Mouse (Mus musculus): ENCODE measurements around the gene Rpp25l.

Rpp25l gene

GRCm38 (mm10) chr4:41713197-41714067 is at the start of gene Rpp25l:
Gene Rpp25l (minus strand): TSS chr4:41713534.
- peak; percentile 92 for DNase-seq (ENCODE audit: low spot score)

GRCm38 (mm10) chr4:41762688-41763114 is 49.4 kb upstream of the Rpp25l start:
- peak; percentile 43 for DNase-seq (ENCODE audit: low spot score)

GRCm38 (mm10) chr4:41762099-41762687 is 48.9 kb upstream of the Rpp25l start:
- peak; percentile 83 for DNase-seq (ENCODE audit: low spot score)

- DNase-seq (ENCODE audit: low spot score), result peak; percentile 19
These were observed 48.3 kb upstream of the Rpp25l start for GRCm38 (mm10) chr4:41761680-41762079.

GRCm38 (mm10) chr4:41760911-41761310 is 47.6 kb upstream of the Rpp25l start:
- DNase-seq (ENCODE audit: low spot score), result no peak

- DNase-seq (ENCODE audit: low spot score), result peak; percentile 94
These were observed 47.0 kb upstream of the Rpp25l start for GRCm38 (mm10) chr4:41760288-41760721.

- DNase-seq (ENCODE audit: low spot score), result no peak
These were observed 46.4 kb upstream of the Rpp25l start for GRCm38 (mm10) chr4:41759656-41760287.

- DNase-seq (ENCODE audit: low spot score), result no peak
These were observed 45.9 kb upstream of the Rpp25l start for GRCm38 (mm10) chr4:41759206-41759605.

- no peak for DNase-seq (ENCODE audit: low spot score)
These were observed 45.4 kb upstream of the Rpp25l start for GRCm38 (mm10) chr4:41758701-41759100.

GRCm38 (mm10) chr4:41758021-41758420 is 44.7 kb upstream of the Rpp25l start:
- DNase-seq (ENCODE audit: low spot score), result no peak

GRCm38 (mm10) chr4:41757321-41757720 is 44.0 kb upstream of the Rpp25l start:
- no peak for DNase-seq (ENCODE audit: low spot score)

- DNase-seq (ENCODE audit: low spot score), result no peak
These were observed 43.1 kb upstream of the Rpp25l start for GRCm38 (mm10) chr4:41756440-41756839.

- DNase-seq (ENCODE audit: low spot score), result peak; percentile 93
These were observed 42.3 kb upstream of the Rpp25l start, which contains the start of gene Sigmar1 for GRCm38 (mm10) chr4:41755338-41756305. Gene Sigmar1 (minus strand): TSS chr4:41756157.

- no peak for DNase-seq (ENCODE audit: low spot score)
These were observed 41.5 kb upstream of the Rpp25l start, which contains the start of gene Galt for GRCm38 (mm10) chr4:41754797-41755337. Gene Galt (plus strand): TSS chr4:41755228.

- DNase-seq (ENCODE audit: low spot score), result no peak
These were observed 31.7 kb upstream of the Rpp25l start for GRCm38 (mm10) chr4:41745021-41745420.

GRCm38 (mm10) chr4:41744131-41744530 is 30.8 kb upstream of the Rpp25l start:
- no peak for DNase-seq (ENCODE audit: low spot score)

- DNase-seq (ENCODE audit: low spot score), result peak; percentile 98
These were observed 27.8 kb upstream of the Rpp25l start for GRCm38 (mm10) chr4:41741158-41741560.

GRCm38 (mm10) chr4:41740380-41741157 is 27.2 kb upstream of the Rpp25l start:
- peak; percentile 47 for DNase-seq (ENCODE audit: low spot score)

GRCm38 (mm10) chr4:41739260-41739659 is 25.9 kb upstream of the Rpp25l start:
- no peak for DNase-seq (ENCODE audit: low spot score)

- no peak for DNase-seq (ENCODE audit: low spot score)
These were observed 24.9 kb upstream of the Rpp25l start for GRCm38 (mm10) chr4:41738256-41738603.

All from embryo, embryonic 10.5 days (tissue).